Mouse (Mus musculus) erythroblast, embryonic 14.5 days (primary cell): Measurements from ENCODE around the gene Serinc3.

Source experiments
- GATA1 ChIP-seq: IDR thresholded peaks from 2 replicates; pipeline ENCODE4 v1.6.1; 2012; ENCODE audit warnings: low read length, inconsistent platforms, mixed read lengths
- TAL1 ChIP-seq: IDR thresholded peaks from 3 replicates; pipeline ENCODE4 v1.6.1; 2012; ENCODE audit warnings: low read length, inconsistent platforms, mixed read lengths

DNA sequence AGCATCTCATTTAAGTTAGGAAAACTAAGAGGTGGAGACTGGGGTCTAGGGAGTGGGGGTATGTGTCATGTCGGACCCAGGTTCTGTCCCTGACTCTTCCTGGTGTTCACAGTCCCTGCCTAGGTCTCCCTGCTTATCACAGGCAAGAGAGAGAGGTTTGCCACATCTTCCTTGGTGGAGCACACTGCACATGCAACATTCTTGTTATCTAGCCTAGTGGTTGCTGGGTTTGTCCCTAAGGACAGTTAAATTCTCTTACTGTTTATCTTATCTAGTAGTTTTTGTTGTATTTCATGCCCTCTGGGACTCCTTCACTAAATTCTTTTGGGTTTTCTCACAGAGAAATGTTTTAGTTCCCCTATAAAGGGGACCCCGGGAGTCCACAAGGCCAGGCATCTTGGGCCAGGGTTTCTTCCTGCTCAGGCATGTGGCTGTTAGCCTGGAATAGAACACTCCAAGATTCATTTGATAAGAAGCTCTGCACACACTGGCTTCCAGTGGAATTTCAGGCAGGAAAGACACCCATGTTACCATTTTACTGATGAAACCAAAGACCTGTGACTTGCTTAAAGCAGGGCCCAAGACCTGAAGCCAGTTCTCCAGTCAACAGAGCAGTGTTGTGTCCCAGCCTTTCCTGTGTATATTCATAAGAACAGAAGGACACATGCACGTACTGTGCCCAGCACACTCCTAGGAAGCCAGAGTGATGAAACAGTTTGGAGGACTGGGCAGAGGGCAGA is 48.1 kb upstream of the Serinc3 start:
- no peak for TF ChIP-seq TAL1
- TF ChIP-seq GATA1 = no peak
